ENCODE assay signal across 22 mouse cellular contexts in the genomic region with DNA sequence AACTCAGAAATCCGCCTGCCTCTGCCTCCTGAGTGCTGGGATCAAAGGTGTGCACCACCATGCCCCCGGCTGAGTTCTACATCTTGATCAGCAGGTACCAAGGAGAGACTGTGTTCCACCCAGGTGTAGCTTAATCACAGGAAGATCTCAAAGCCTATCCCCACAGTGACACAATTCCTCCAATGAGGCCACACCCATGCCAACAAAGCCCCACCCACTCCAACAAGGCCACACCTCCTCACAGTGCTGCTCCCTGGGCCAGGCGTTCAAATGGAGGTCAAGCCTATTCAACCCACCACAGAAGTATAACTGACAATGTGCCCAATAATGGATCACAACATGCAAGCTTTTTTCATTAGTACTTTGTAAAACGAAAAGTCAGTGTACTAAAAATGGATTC. TPM values are rescaled to one million over a fixed set of nuclear protein-coding genes. Genes with fewer than 3 reads are reported as not detected.
DNase-seq lines count a peak whose midpoint lies in the region; ATAC-seq and TF ChIP-seq lines count a peak whose summit lies in the region.
"Had no signal": no experiment of that assay in that cellular context is flagged by ENCODE, and none has a peak within 500 bp of the region (broad histone marks: within the 10 kb centered on the region; RNA-seq: fewer than 3 reads in every experiment).

No protein-coding gene starts in this region.

- WGBS in heart, embryonic 11.5 days (ENCODE audit: insufficient replicate concordance), result 86% methylated on average over 4 of the region's 4 CpGs

- H3K4me1 ChIP-seq in testis, adult 2 months (ENCODE audit: control insufficient read depth, insufficient read depth, low read length), result peaks cover 8% of the 10 kb centered on the region
- peaks cover 3% of the 10 kb centered on the region; the same call in 1 of the 2 replicates for H3K4me1 ChIP-seq in heart, embryonic 11.5 days (ENCODE audit: control insufficient read depth, insufficient read depth, low read length)

- TF ChIP-seq CTCF in testis, adult 2 months (IDR thresholded peaks at IDR 0.05; ENCODE audit: control insufficient read depth, insufficient read depth, insufficient replicate concordance, low read depth, low read length), result no peak

- no peak for TF ChIP-seq POLR2A in testis, adult 2 months (IDR thresholded peaks at IDR 0.05; ENCODE audit: control insufficient read depth, low read depth, low read length)

- no peak overlapping the region for H3K9ac ChIP-seq in heart, embryonic 11.5 days (ENCODE audit: low read depth, low read length)
- H3K9ac ChIP-seq: embryonic facial prominence, embryonic 13.5 days; forebrain, embryonic 13.5 days; forebrain, postnatal 0 days; hindbrain, embryonic 13.5 days had no signal

- no peak overlapping the region for H3K27ac ChIP-seq in testis, adult 2 months (ENCODE audit: control insufficient read depth, insufficient read depth, low read depth, low read length)
- H3K27ac ChIP-seq in heart, embryonic 11.5 days (ENCODE audit: low read depth, low read length), result no peak overlapping the region
- H3K27ac ChIP-seq: embryonic facial prominence, embryonic 13.5 days; forebrain, embryonic 13.5 days; gastrocnemius, adult 2 months; hindbrain, embryonic 13.5 days; hindbrain, postnatal 0 days had no signal

- no peak overlapping the region for H3K4me2 ChIP-seq in heart, embryonic 11.5 days
- H3K4me2 ChIP-seq: embryonic facial prominence, embryonic 13.5 days; forebrain, embryonic 13.5 days; hindbrain, embryonic 13.5 days had no signal

- ATAC-seq in heart, embryonic 11.5 days (replicated peaks; ENCODE audit: insufficient number of reproducible peaks, low FRiP score, low TSS enrichment), result no peak
- no peak for ATAC-seq in erythroid progenitor cell, adult 5-6 weeks (replicated peaks; ENCODE audit: low FRiP score, poor library complexity, severe bottlenecking)
- ATAC-seq: activated CD4-positive, CD25-positive, alpha-beta regulatory T cell, adult 4 months; forebrain, embryonic 13.5 days; forebrain, postnatal 0 days; hindbrain, postnatal 0 days had no signal

- H3K36me3 ChIP-seq in testis, adult 2 months (ENCODE audit: control insufficient read depth, insufficient read depth, low read length), result no peaks in the 10 kb centered on the region
- no peaks in the 10 kb centered on the region for H3K36me3 ChIP-seq in heart, embryonic 11.5 days (ENCODE audit: control insufficient read depth, insufficient read depth, low read length)
- H3K36me3 ChIP-seq: embryonic facial prominence, embryonic 13.5 days; G1E; hindbrain, embryonic 13.5 days had no signal

- H3K9me3 ChIP-seq in heart, embryonic 11.5 days (replicated peaks; ENCODE audit: control insufficient read depth, low read length), result no peaks in the 10 kb centered on the region
- H3K9me3 ChIP-seq: embryonic facial prominence, embryonic 13.5 days; forebrain, embryonic 13.5 days; G1E; hindbrain, embryonic 13.5 days had no signal

- H3K4me3 ChIP-seq in testis, adult 2 months (ENCODE audit: control insufficient read depth, low read depth, low read length), result peak overlapping the region; percentile 30
- H3K4me3 ChIP-seq in heart, embryonic 11.5 days (ENCODE audit: low read depth, low read length), result no peak overlapping the region
- H3K4me3 ChIP-seq: embryonic facial prominence, embryonic 13.5 days; forebrain, embryonic 13.5 days; gastrocnemius, adult 2 months; hindbrain, embryonic 13.5 days had no signal

- peak; percentile 89 for DNase-seq in heart, adult 11 months
- no peak for DNase-seq in heart, postnatal 4 days
- DNase-seq in testis, postnatal 14 days (ENCODE audit: low spot score), result no peak
- DNase-seq in induced T-regulatory cell, adult 2 months (ENCODE audit: low read depth), result peak; percentile 27
- no peak for DNase-seq in layer of hippocampus, adult 18-20 months (ENCODE audit: low spot score in 2 of 2)
- DNase-seq: adrenal gland, postnatal 25 days; cerebellum, adult 18-20 months; cerebellum, adult 9-11 months; cerebellum, postnatal 36 days; forebrain, postnatal 0 days; gastrocnemius, adult 2 months; gastrocnemius, postnatal 25 days; heart, postnatal 10 days had no signal

- H3K27me3 ChIP-seq in testis, adult 2 months (ENCODE audit: control insufficient read depth, insufficient read depth, low read length), result no peaks in the 10 kb centered on the region
- no peaks in the 10 kb centered on the region for H3K27me3 ChIP-seq in heart, embryonic 11.5 days (ENCODE audit: control insufficient read depth, insufficient read depth, low read length)
- H3K27me3 ChIP-seq: embryonic facial prominence, embryonic 13.5 days; hindbrain, embryonic 13.5 days had no signal

RNA-seq across cellular contexts. Expression of gene Rab31, which starts 4.9 kb away (rescaled TPM):
- total RNA-seq in heart, postnatal 4 days (2021), result 10 to 100 TPM; 39.7 to 42.5 TPM
- 25.3 and 32.1 TPM in 2 replicates for polyA plus RNA-seq in testis, adult 2 months (2012; rRNA removed)
- 10 to 100 TPM; 52.0 to 55.6 TPM for total RNA-seq in layer of hippocampus, adult 18-20 months (2021)
- 32.7 and 33.2 TPM in 2 replicates for polyA plus RNA-seq in heart, embryonic 11.5 days (2014; fragmentation: Nextera tagmentation; extraction: Ambion mirVana)
- total RNA-seq in erythroid progenitor cell, adult 5-6 weeks (2015; ENCODE audit: low replicate concordance), result 9.4 and 10.5 TPM in 2 replicates
- total RNA-seq in erythroid progenitor cell, adult 5-6 weeks (2017; ENCODE audit: low replicate concordance), result 7.3 and 11.9 TPM in 2 replicates

RNA-seq across cellular contexts. Expression of gene Ppp4r1, which starts 4.9 kb away (rescaled TPM):
- 10 to 100 TPM; 79.8 to 83.0 TPM for total RNA-seq in heart, postnatal 4 days (2021)
- polyA plus RNA-seq in testis, adult 2 months (2012; rRNA removed), result 244 and 274 TPM in 2 replicates
- 10 to 100 TPM; 26.3 to 36.5 TPM for total RNA-seq in layer of hippocampus, adult 18-20 months (2021)
- polyA plus RNA-seq in heart, embryonic 11.5 days (2014; fragmentation: Nextera tagmentation; extraction: Ambion mirVana), result 31.4 and 36.5 TPM in 2 replicates
- total RNA-seq in erythroid progenitor cell, adult 5-6 weeks (2015; ENCODE audit: low replicate concordance), result 24.7 and 37.5 TPM in 2 replicates
- 12.0 and 23.5 TPM in 2 replicates for total RNA-seq in erythroid progenitor cell, adult 5-6 weeks (2017; ENCODE audit: low replicate concordance)

Comparison
In these comparisons a context has a peak if more than half of its experiments do, and no peak if none do; other contexts are left out.
1. DNase-seq: peak in heart, adult 11 months (single experiment) and induced T-regulatory cell, adult 2 months (single experiment); none in heart, postnatal 4 days (single experiment), testis, postnatal 14 days (single experiment) and layer of hippocampus, adult 18-20 months (0 of 2).